Mouse (Mus musculus) ES-Bruce4 (cell line): Measurements from ENCODE around the gene Trim67. TPM values are rescaled to one million over a fixed set of nuclear protein-coding genes. Genes with fewer than 3 reads are reported as not detected.

Experiments
- H3K27ac ChIP-seq: 2 replicates; pipeline ENCODE4 v1.5.1; 2012; ENCODE audit warnings: low read length, inconsistent platforms; ENCODE audit not compliant: insufficient read depth
- H3K27me3 ChIP-seq: 2 replicates; pipeline ENCODE4 v1.6.1; 2012; ENCODE audit warnings: mild to moderate bottlenecking, low read length, inconsistent platforms; ENCODE audit not compliant: control insufficient read depth, poor library complexity, insufficient read depth, severe bottlenecking
- H3K36me3 ChIP-seq: 2 replicates; pipeline ENCODE4 v1.6.1; 2012; ENCODE audit warnings: inconsistent platforms, mild to moderate bottlenecking, low read length, moderate library complexity; ENCODE audit not compliant: control insufficient read depth, poor library complexity, insufficient read depth, severe bottlenecking
- H3K4me1 ChIP-seq: one replicate; pipeline ENCODE4 v1.8.1; 2011; ENCODE audit warnings: low read length; ENCODE audit not compliant: control insufficient read depth, insufficient read depth
- H3K4me3 ChIP-seq: 2 replicates; pipeline ENCODE4 v1.5.1; 2011; ENCODE audit warnings: low read depth, mild to moderate bottlenecking, low read length
- H3K9ac ChIP-seq: 2 replicates; pipeline ENCODE4 v1.6.1; 2012; ENCODE audit warnings: low read depth, mild to moderate bottlenecking, inconsistent platforms; ENCODE audit not compliant: poor library complexity, severe bottlenecking
- H3K9me3 ChIP-seq: replicated peaks from 2 replicates; pipeline ENCODE4 v1.6.1; 2012; ENCODE audit warnings: mild to moderate bottlenecking, low read length, inconsistent platforms; ENCODE audit not compliant: control insufficient read depth, poor library complexity, insufficient read depth, severe bottlenecking
- CTCF ChIP-seq: IDR thresholded peaks from one replicate; pipeline ENCODE4 v1.8.1; 2011; ENCODE audit warnings: low read depth, low read length
- EP300 ChIP-seq: IDR thresholded peaks from 2 replicates; pipeline ENCODE4 v1.6.1; 2011; ENCODE audit warnings: low read depth, low read length; ENCODE audit not compliant: insufficient read depth
- POLR2A ChIP-seq: IDR thresholded peaks from one replicate; pipeline ENCODE4 v1.8.1; 2011; ENCODE audit warnings: low read length; ENCODE audit not compliant: insufficient read depth
- polyA plus RNA-seq: library from polyadenylated mRNA; stranded (reverse); fragments of >200 nt; gene quantifications from 2 replicates; pipeline ENCODE4 v1.2.4, GENCODE M21; 2011; ENCODE audit warnings: low read depth; ENCODE audit not compliant: missing spikeins, insufficient read depth, insufficient read length

Trim67 gene
- polyA plus RNA-seq, 1 experiment, result 9.1 TPM

GRCm38 (mm10) chr8:124833430-124834205 is 40.7 kb downstream of the Trim67 start:
- peak overlapping the region; percentile 33; the same call in 1 of the 2 replicates for H3K9ac ChIP-seq
- no peak for TF ChIP-seq EP300
- no peak for TF ChIP-seq CTCF
- TF ChIP-seq POLR2A, result no peak
- no peak overlapping the region for H3K27ac ChIP-seq
- H3K4me3 ChIP-seq, result peak overlapping the region; percentile 43
- no peaks in the 10 kb centered on the region for H3K27me3 ChIP-seq
- H3K4me1 ChIP-seq, result no peaks in the 10 kb centered on the region
- no peaks in the 10 kb centered on the region for H3K9me3 ChIP-seq
- peaks cover 5% of the 10 kb centered on the region; the same call in 1 of the 2 replicates for H3K36me3 ChIP-seq

- TF ChIP-seq CTCF (no peak), POLR2A (no peak), EP300 (no peak)
- no peak overlapping the region for H3K4me3 ChIP-seq
- H3K27me3 ChIP-seq, result no peaks in the 10 kb centered on the region
- no peaks in the 10 kb centered on the region for H3K9me3 ChIP-seq
- H3K36me3 ChIP-seq, result peaks cover 28% of the 10 kb centered on the region
- no peaks in the 10 kb centered on the region for H3K4me1 ChIP-seq
- H3K9ac ChIP-seq, result no peak overlapping the region
- H3K27ac ChIP-seq, result no peak overlapping the region
These were observed 43.0 kb downstream of the Trim67 start for GRCm38 (mm10) chr8:124835848-124836247.

GRCm38 (mm10) chr8:124836273-124836672 is 43.4 kb downstream of the Trim67 start:
- no peak for TF ChIP-seq POLR2A
- no peak for TF ChIP-seq EP300
- TF ChIP-seq CTCF, result no peak

GRCm38 (mm10) chr8:124836907-124837306 is 44.0 kb downstream of the Trim67 start:
- no peak overlapping the region for H3K4me3 ChIP-seq
- TF ChIP-seq EP300 (no peak), POLR2A (no peak), CTCF (no peak)
- H3K4me1 ChIP-seq, result no peaks in the 10 kb centered on the region
- no peaks in the 10 kb centered on the region for H3K9me3 ChIP-seq
- peaks cover 38% of the 10 kb centered on the region for H3K36me3 ChIP-seq
- H3K27ac ChIP-seq, result no peak overlapping the region
- no peaks in the 10 kb centered on the region for H3K27me3 ChIP-seq
- no peak overlapping the region for H3K9ac ChIP-seq

More at GRCm38 (mm10) chr8:124836273-124836672, 43.4 kb downstream of the Trim67 start:
- H3K36me3 ChIP-seq, result peaks cover 32% of the 10 kb centered on the region
- no peaks in the 10 kb centered on the region for H3K27me3 ChIP-seq
- no peaks in the 10 kb centered on the region for H3K4me1 ChIP-seq
- H3K27ac ChIP-seq, result no peak overlapping the region
- no peaks in the 10 kb centered on the region for H3K9me3 ChIP-seq
- H3K9ac ChIP-seq, result no peak overlapping the region
- H3K4me3 ChIP-seq, result no peak overlapping the region

DNA sequence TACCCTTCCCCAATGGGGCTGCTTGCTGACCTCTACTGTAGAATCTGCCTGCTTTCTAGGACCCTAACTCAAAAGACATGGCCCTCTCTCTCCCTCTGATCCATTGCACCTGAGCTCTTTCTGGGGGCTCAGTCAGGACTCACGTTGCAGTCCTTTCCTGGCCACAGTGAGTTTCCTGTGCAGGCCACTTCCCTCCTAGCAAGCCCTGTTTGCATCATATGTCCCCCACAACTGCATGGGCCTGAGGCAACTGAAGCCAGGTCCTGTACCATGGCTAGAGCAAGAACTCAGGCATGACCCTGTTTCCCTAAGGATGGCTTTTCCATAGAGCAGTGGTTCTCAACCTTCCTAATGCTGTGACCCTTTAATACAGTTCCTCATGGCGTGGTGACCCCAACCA is 45.1 kb downstream of the Trim67 start:
- Histone ChIP-seq H3K27ac (no peak overlapping the region), H3K27me3 (no peaks in the 10 kb centered on the region), H3K9ac (no peak overlapping the region), H3K36me3 (peaks cover 44% of the 10 kb centered on the region), H3K9me3 (no peaks in the 10 kb centered on the region), H3K4me3 (no peak overlapping the region), H3K4me1 (no peaks in the 10 kb centered on the region)
- TF ChIP-seq POLR2A, result no peak
- TF ChIP-seq CTCF, result no peak
- TF ChIP-seq EP300, result no peak

GRCm38 (mm10) chr8:124839371-124839770 is 46.5 kb downstream of the Trim67 start:
- H3K9me3 ChIP-seq, result no peaks in the 10 kb centered on the region
- H3K27ac ChIP-seq, result peak overlapping the region; percentile 37; the same call in 1 of the 2 replicates
- no peak overlapping the region for H3K9ac ChIP-seq
- no peak overlapping the region for H3K4me3 ChIP-seq
- H3K36me3 ChIP-seq, result peaks cover 47% of the 10 kb centered on the region
- no peaks in the 10 kb centered on the region for H3K27me3 ChIP-seq
- TF ChIP-seq CTCF (no peak), POLR2A (no peak), EP300 (no peak)
- H3K4me1 ChIP-seq, result peaks cover 2% of the 10 kb centered on the region
